Mouse (Mus musculus): ENCODE measurements around the gene Shisal2a. TPM values are rescaled to one million over a fixed set of nuclear protein-coding genes. Genes with fewer than 3 reads are reported as not detected.

Shisal2a gene
- not detected for total RNA-seq (2021)
- long read RNA-seq, experiment 1, result 0 reads
- long read RNA-seq, experiment 2, result 0 reads

DNA sequence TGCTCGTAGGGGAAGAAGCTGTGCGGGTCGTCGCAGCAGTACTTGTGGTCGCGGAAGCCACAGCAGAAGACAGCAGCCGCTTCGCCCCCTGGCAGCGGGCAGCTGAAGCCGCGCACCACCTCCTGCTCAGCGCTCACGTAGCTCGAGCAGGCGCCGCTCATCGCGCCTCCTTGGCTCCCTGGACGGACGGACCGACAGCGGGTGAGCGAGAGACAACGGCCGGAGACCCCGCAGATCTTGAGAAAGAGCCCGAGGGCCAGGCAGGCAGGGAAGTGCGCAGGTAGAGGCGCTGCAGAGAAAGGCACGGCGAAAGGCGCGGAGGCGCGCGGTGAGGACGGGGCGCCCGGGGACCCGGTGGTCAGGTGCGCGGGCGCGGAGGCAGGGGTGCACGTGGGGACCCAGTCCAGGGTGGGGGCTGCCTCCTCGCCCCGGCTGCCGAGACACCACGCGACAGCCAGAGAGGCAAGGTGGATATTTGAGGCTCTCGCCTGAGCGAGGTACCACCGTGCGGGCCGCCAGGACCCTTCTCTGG, at the start of gene Shisal2a:
Shisal2a (minus strand) TSS at position 167 of the 532 bp plus-strand sequence.
- DNase-seq (ENCODE audit: low spot score in 2 of 2), result no peak

DNA sequence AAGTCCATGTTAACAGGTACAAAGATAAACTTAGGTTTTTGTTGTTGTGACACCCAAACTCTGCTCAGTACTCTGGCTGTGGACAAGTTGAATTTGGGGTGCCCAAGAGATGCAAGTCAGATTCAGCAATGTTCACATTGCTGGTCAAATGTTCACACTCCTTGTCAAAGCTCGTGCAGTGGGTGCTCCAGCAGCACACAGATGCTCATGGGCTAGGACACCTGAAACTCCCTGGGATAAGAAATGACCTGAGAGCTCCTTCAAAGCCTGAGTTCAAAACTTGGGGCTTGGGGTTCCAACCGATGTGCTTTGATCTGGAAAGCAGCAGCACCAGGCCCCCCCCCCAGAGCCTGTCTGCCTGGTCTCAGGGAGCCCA, 48.4 kb upstream of the Shisal2a start:
- DNase-seq (ENCODE audit: low spot score in 2 of 2), result no peak

DNA sequence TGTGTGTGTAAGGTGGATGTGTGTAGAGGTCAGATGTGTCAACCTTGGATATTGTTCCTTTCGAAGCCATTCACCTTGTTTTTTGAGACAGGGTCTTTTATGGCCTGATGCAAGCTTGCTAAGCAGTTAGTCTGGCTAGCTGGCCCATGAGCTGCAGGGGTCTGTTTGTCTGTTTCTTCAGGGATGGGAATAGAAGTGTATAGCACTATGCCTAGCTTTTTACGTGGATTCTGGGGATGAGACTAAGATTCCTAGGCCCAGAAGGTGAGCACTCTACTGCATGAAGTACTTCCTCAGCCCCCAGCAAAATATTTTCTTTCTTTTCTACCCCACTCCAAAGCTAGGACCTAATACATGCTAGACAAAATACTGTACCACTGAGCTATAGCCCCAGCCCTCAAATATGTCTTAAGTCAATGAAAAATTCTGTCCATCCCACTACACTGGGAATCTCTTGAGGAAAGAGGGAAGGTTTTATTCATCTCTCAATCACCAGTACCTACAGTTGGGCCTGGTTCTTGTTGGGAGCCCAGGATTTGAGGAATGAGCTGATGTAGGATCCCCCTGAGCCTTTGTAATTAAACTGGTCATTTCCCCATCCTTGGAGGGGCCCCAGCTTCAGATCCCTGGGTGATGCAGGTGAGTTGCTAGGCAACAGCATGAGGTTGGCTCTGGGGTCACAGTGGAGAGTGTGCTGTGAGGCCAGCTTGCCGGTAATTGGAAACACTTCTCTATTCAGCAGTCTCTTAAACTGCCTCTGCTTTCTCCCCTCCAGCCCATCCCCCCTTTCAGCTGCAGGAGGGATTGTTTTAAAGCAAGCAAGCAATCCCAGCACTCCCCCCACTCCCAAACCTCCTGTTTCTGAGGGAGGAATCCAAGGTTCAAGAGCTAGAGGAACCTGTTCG, 47.8 kb upstream of the Shisal2a start:
- no peak for DNase-seq (ENCODE audit: low spot score in 2 of 2)

DNA sequence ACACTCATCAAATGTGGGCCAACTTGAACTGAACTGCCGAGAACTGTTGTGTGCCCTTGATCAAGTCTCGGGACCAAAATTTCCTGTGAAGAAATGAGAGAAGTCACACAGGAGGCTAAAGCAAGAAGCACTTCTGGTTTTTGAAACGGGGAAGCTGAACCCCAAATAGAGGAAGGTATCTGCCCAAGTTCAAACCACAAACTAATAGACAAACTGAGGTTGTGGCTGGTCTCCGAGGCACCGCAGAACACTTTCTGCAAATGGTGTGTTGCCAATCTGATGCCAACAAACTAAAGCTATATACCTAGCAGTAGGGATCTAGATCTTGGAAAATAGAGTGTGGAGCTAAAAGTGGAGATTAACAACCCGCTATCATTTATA, 45.2 kb upstream of the Shisal2a start:
- DNase-seq (ENCODE audit: low spot score in 2 of 2), result no peak

DNA sequence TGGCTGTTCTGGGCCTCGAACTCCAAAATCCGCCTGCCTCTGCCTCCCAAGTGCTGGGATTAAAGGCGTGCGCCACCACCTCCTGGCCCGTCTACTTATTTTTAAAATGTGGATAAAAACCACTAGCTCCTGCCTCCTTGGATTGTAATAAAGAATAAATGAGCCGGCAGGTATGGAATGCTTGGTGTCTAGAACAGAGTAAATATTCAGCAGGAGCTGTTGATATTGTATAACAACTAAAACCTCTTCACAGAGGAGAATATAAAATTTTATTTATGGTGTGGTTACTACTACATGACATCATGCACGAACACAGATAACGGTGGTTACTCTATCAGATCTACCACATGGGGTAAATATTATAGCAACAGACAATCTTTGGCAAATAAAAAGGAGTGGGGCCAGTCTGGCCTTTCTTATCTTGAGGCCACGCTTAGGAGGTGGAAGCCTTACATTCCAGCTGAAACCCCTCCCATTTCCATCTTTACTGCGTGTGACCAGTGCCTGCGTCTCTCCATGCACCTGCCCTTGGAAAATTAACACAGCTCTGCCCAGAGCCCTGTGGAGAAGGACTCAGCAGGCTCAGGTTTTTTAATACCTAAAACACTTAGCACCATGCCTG, 44.7 kb upstream of the Shisal2a start:
- no peak for DNase-seq (ENCODE audit: low spot score in 2 of 2)

DNA sequence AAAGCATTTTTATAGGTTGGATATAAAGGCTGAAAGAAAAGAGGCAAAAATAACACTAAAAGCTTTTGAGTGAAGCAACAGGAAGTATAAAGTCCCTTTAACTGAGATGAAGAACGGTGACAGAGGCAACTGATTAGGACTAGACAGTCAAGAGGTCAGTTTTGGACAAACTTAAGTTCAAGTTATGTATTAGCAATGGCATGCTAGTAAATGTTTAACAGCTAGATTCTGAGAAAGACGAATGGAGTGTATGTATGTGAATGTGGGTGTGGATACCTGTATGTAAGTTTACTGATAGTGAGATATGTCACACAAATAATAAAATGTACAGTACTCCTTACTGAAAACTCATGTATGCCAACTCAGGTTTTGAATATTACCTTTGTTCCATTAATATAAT, 41.4 kb upstream of the Shisal2a start:
- DNase-seq (ENCODE audit: low spot score in 2 of 2), result no peak

DNA sequence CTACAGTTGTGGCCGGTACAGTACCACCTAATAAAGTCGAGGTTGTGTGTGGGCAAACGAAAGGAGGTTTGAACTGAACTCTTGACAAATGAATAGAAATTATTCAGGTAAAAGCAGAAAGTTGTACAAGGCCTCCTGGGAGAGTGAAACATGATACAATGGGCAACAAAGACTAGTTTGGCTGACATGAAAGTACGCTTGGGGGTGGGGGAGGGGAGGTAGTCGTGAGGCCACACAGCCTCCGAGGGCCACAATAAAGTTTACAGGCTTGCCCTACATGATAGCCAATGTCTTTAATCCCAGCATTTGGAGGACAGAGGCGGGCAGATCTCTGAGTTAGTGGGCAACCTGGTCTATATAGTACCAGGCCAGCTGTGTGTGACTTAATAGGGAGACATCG, 24.5 kb upstream of the Shisal2a start:
- DNase-seq (ENCODE audit: low spot score in 2 of 2), result no peak

DNA sequence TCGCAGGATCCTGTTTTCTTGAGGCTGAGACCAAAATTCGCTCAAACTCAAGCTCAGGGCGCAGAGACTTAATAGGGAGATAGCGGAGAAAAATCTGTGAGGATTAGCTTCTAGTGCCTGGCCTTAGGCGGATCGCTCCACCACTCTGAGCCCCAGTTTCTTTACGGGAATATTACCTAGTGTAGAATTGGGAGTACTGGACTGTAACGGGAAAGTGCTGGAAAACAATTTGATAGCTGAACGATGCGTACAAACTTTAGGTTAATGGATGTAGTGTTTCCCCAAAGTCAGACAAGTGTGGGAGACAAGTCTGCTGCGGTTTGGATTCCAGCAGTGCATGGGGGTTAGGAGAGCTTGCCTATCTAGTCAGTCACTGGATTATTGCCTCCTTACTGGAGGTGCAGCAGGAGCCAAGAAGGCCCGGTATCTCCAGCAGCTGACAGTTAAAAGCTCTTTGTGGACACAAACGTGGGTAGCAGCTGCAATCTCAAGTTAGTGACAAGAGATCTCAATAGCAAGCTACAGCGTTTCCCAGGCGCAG, 23.8 kb upstream of the Shisal2a start, which contains the start of gene Gpx7:
Gpx7 (minus strand) TSS at position 101 of the 541 bp plus-strand sequence.
- DNase-seq (ENCODE audit: low spot score in 2 of 2), result peak in 1 of 2 experiments; percentile 21

DNA sequence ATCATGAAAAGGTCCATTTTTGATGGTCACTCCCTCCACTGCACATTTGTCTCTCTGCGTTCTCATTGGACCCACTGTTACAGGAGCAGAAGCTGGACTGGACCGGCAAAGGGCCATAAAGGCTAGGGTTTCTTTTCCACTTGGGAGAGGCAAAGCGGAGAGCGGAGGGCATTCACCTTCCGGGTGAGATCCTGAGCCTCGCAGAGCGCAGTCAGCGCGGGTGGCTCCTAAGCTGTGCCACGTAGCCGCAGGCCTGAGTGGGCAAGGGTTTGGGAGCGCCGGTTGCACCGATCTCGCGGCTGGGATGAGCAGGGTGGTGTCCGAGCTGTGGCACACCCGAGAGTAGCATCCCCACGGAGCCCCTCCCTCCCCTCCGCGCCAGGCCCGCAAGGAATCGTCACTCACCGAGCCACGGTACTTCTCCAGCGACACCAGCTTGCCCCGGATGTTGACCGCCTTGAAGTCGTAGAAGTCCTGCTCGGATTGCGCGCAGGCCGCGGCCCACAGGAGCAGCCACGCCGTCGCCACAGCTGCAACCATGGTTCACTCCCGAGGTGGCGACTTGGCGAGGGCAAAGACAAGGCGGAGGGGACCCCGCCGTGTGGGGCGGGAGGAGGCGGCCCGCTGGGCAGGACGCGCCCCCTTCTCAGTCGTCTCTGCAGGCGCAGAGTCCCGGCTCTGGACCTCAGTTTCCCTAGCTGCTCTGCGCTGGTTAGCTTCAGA, 23.1 kb upstream of the Shisal2a start:
- DNase-seq (ENCODE audit: low spot score in 2 of 2), result peak; percentile 49 to 76

DNA sequence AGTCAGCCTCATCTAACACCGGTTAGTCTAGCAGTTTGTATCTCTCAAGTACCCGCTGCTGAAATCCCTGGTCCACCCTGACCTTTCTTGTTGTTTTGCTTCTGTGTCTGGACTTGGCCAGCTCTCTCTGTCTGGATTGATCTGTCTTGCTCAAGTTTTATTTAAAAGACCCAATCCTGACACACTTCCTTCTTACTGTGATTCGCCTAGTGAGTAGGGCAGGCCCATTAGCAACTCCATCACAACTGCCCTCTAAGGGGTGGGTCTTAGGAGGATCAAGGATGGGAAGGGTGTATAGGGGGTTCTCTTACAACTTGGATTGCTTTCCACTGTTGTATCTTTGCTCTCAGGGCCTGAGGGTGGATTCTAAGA, 22.6 kb upstream of the Shisal2a start:
- DNase-seq (ENCODE audit: low spot score in 2 of 2), result peak in 1 of 2 experiments; percentile 20

DNA sequence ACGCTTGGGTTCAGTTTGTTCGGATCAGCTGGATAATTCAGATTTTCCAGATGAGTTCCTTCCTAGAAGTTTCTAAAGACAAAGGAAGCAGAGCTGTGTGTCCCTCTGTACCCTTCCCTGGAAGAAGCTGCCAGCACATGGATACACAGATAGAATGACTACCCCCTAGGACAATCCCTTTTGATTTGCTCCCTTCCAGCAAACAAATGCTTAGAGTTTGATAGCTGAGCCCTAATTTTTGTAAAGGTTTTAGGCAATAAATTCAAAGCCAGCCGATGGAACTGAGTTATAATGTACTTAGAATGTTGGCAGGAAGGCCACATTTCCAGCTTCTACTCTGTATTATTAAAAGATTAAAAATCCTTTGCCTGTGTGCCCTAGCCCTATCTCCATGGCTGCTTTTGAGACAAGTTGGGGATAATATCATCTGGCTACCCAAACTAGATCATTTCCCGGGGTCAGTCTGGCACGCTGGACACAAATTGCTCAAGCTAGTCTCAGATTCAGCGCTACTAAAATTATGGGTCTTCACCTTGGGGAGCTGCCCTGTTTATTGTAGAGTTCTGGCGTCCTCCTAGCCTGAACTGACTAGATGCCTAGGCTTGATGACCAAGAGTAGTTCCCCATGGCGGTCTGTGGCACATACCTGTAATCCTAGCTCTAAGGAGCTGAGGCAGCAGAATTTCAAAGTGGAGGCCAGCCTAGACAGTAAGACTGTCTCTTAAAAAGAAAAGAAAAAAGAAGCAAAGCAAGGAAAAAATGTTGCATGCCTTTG, 20.9 kb upstream of the Shisal2a start:
- no peak for DNase-seq (ENCODE audit: low spot score in 2 of 2)

DNA sequence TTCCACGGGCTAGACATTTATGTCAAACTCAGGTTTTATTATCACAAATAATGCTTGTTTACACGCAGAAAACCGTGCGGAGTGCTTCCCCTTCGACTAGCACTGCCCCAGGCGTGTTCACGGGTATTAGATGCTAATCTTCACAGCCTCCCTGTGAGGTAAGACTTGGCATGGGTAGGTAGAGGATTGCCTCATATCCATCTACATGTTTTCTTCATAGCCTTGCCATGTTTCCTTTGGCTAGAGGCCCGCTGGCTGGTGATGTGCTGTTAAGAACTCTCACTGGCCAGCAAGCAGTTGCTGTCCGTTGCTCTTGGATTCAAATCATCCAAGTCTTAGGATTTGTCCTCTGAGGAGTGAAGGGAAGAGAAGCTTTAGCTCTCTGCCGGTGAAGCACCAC, 17.2 kb upstream of the Shisal2a start:
- DNase-seq (ENCODE audit: low spot score in 2 of 2), result peak in 1 of 2 experiments; percentile 19

DNA sequence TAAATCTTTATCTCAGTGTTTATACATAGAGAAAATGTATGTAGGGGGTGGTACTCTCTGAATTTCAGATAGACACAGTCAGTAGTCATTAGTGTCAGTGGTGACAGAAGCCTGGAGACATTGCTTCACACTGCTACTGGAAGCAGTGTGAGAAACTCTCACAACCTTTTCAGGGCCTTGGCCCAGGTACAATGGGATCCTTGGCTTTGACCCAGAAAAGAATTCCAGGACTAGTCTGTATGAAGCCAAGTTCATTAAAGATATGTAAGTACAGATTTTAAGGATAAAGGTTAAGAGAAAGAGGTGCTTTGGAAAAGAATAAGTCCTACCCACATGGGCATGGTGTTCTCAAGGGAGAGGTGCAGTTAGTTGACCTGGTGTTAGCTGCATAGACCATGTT, 11.1 kb upstream of the Shisal2a start:
- DNase-seq (ENCODE audit: low spot score in 2 of 2), result no peak

DNA sequence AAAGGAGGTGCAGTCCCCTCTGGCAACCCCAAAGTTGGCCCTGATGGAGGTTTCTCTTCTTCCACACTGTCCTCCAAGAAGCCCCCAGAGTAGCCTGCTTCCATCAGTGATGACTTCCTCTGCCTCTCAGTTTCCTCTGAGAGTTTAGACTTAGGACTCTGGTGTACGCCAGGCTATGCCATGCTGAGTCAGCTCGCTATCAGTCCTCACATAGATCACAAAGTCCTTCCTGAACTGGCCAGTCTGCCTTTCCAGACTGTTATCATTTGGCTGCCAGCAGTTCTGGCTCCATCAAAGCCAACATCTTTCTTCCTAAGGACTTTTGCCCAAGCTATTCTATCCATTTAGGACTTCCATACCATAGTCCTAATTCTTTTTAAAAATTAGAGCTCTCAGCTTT, 9.4 kb upstream of the Shisal2a start:
- DNase-seq (ENCODE audit: low spot score in 2 of 2), result no peak

DNA sequence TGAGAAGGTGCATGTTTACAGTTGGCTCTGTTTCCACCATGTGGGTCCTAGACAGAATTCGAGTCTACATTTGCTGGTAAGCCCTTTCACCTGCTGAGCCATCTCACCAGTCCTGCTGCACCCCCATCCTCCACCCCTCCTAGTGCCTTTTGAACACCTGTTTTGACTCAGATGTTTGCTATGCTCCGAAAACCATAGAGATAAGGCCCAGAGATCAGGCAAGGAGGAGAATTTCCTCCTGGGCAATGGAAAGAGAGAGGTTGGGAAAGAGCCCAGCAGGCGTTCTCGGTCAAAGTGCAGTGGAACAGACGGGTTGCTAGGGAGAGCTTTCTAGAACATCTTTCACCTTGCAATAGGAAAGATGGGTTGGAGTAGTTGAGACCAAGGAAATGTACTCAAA, 8.0 kb upstream of the Shisal2a start:
- DNase-seq (ENCODE audit: low spot score in 2 of 2), result no peak

DNA sequence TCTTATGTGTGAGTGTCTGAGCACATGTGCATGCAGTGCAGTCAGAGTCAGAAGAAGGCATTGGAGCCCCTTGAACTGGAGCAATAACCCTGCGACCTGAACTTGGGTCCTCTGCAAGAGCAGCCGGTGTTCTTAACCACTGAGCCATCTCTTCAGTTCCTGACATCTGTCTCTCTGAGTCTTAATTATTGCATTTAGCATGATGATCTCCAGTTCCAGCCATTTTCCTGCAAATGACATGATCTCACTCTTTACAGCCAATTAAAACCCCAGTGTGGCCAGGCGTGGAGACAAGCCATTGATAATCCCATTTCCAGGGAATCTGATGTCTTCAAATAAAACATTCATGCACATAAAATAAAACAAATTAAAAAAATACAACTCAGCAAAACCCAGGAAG, 5.6 kb upstream of the Shisal2a start:
- no peak for DNase-seq (ENCODE audit: low spot score in 2 of 2)

DNA sequence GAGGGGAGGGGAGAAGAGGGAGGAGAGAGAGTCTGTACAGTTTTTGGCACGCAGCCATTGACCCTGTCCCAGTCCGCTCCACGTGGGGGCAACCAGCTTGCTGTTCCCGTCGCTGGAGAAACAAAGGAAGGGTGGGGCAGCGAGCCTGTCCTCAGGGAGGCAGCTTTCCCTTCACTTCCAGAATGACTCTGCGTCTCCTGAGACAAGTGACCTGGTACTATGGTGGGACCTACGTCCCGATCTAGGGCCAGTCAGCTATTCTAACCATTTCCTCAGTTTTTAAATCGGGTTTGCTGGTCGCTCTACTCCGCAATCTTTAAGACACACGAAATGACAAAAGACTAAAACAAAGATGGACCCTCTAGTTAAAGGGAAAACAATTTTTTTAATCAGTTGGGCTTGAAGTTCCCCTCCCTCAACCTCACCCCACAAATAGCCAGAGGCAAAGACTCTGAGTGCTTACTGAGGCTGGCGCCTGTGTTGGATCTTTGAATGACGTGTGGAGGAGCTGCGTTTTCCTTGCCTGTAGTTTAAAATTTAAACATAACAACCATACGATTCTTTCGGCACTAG, 4.6 kb upstream of the Shisal2a start:
- DNase-seq (ENCODE audit: low spot score in 2 of 2), result peak; percentile 57 to 74

DNA sequence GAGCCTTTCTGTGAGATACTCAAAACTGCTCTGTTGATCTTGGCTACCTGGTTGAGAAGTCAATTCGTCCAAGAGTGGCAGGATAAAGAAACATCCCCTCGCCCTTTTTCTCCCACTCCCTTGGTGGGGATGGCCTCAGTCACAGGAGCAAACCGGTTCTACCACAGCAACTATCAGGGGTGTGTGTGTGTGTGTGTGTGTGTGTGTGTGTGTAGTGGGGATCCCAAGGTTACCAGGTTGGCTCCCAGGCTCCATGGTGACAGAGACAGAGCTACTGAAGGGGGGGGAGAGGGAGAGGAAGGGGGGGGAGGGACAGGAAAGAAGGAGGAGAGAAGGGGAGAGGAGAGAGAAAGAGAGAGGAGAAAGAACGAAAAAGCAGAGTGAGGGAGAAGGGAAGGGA, 4.0 kb upstream of the Shisal2a start:
- no peak for DNase-seq (ENCODE audit: low spot score in 2 of 2)

DNA sequence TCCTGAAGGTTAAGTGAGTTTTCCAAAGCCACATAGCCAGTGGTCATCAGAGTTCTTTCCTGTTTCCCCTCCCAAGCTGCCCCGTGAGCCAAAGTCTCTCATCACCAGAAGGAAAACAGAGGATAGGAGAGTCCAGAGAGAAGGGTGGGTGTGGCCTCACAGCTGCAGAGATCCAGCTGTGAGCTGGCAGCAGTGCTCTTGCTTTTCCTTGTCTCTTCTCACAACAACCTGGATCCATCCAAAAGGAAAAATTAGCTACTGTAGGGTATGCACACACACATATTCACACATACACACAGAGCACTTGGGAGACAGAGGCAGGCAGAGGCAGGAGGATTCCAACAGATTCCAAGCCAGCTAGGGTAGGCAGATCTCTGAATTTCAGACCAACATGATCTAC, 2.9 kb upstream of the Shisal2a start:
- no peak for DNase-seq (ENCODE audit: low spot score in 2 of 2)

DNA sequence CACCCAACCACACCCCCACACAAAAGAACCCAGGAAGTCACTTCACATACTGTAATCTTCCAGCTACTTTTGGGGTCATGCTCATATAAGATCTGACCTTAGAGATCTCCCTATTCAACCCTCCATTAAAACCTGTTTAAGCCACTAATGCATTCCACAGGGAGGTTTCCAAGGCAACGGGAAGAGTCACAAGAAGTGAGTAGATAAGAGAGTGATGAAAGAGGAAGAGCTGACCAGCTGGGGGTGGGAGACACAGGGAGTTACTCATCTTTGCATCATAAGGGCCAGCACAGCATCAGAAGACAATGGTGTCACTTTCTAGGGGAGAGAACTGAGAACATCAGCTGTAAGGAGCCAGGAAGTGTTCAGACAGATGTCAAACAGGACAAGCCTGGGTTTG, 3.0 kb downstream of the Shisal2a start:
- no peak for DNase-seq (ENCODE audit: low spot score in 2 of 2)
